Mouse (Mus musculus) kidney, postnatal 10 days (tissue): ENCODE results near the gene Bcar3.

Experiments
- DNase-seq: peaks from one replicate; pipeline ENCODE4 v3.0.0; 2021; ENCODE audit warnings: mixed read lengths

Bcar3 gene

DNA sequence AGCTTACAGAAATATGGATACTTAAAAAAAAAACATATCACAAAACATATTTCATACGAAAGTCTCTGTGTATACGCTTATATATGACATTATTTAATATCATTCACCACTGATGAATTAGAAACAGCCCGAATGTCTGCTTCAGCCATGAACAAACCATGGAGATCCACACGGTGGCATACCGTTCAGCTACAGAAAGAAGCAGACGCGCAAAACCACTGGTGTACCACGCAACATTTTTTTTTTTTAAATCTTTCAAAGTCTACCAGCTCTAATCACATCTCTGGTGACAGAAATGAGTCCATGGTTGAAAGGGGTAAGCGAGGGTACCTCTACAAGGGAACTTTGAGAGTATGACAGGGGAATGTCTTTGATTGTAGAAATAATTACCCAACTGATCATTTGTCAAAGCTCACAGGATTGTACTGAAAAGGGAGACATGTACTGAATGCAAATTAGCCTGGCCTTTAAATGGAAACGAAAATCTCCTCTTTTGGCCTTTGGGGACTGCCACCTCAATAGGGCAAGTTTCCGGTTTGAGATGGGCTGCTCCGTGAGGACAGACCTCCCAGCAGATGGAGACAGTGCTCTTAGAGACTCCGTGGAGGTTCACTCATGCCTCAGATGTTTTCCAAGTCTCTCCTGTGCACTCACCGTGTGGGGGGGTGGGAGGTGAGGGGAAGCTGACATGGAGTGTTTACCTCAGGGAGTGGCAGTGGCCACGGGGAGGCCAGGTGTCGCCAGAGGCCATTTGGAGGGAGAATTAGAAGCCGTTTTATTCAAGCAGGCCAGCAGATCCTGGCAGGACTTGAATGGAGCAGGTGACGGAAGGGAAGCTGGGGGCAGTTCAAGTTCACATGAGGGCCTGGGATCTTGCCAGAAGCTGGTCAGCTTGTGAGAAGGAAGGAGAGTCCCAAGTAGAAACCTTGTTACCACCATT, 168.3 kb downstream of the Bcar3 start:
- DNase-seq: peak; percentile 82

DNA sequence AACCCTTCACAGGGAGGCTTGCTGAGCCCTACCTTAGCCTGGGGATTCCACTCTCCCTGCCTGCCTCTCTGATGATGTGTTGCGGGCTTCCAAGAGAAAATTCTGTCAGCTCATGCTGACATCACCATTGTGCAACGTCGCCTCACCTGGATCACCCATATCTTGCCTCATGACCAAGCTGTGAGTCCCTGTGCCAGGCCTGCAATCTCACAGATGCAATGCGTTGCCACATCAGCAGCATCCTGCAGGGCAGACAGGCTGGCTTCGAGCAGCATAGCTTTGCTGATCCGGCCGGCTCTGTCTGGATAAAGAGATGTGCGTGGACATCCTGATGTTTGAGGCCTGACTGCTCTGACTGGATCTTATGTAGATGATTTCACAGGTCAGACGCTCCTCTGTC, 169.2 kb downstream of the Bcar3 start:
- no peak for DNase-seq

DNA sequence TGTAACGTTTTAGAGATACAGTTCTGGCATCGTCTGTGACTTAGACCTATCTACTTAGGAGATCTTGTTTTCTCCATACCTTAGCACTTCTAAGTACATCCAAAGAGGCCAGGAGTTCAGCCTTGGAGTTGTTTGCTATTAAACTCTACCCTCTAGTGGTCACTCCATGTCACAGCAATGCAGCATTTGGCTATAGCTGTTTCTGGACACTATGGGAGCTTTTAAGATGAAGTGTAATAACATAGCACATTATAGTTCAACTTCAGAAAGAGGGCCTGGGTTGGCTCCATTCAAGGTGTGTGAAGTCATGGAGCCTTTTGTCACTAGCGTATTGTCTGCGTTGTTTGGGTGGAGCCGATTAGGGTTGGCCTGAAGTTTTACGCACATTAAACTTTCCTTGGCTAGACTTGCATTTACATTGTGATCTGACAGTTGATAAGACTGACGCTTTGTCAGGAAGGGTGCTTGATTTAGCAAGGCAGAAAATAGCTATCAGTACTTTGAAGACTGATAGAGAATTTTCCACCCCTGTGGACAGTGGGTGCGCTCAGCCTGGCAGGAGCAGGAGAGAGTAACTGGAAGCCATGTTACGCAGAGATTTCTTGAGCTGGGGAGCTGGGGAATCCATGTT, 172.3 kb downstream of the Bcar3 start:
- DNase-seq: peak; percentile 80

DNA sequence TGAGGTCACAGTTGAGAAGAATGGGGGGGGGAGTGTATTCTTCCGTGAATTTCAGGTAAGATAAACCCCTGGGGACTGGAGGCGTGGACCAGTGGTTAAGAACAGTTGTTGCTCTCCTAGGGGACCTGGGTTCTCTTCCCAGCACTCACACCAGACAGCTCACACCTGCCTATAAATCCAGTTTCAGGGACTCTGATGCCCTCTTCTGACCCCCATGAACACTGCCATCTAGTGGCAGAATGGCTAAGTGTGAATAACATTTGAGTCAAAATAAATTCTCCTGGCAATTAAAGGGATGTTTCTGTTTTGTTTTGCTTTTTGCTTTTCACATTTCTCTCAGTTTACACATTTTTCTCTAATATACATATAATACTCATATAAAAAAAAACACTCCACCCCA, 174.0 kb downstream of the Bcar3 start:
- no peak for DNase-seq

DNA sequence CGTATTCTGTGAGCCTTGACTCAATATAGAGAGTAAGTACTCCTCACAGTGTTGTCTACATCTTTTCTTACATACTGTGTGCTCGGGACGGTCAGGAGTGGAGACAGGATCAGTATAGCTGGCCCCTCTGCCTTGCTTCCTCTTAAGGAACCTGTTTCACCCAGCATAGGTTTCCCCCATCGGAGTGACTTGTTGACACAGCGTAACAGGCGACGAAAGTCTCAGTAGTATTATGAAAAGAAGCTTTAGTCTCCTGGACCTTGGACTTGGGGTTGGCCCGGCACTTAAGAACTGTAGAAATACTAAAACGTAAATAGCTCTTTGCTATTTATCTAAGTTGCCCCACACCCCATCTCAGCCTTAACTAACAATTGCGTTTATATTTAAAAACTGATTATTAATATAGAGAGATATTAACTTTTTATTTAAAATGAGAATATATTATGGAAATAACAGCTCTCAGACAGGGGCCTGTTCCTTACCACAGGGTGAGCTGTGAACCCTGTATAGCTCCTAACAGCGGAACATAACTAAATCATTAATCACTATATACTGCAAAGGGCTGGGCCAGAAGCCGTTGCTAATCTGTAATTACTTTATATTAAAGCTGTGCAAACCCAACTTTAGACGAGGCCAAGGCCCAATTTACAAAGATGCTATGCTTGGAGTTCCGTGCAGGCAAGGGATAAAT, 176.5 kb downstream of the Bcar3 start:
- no peak for DNase-seq

DNA sequence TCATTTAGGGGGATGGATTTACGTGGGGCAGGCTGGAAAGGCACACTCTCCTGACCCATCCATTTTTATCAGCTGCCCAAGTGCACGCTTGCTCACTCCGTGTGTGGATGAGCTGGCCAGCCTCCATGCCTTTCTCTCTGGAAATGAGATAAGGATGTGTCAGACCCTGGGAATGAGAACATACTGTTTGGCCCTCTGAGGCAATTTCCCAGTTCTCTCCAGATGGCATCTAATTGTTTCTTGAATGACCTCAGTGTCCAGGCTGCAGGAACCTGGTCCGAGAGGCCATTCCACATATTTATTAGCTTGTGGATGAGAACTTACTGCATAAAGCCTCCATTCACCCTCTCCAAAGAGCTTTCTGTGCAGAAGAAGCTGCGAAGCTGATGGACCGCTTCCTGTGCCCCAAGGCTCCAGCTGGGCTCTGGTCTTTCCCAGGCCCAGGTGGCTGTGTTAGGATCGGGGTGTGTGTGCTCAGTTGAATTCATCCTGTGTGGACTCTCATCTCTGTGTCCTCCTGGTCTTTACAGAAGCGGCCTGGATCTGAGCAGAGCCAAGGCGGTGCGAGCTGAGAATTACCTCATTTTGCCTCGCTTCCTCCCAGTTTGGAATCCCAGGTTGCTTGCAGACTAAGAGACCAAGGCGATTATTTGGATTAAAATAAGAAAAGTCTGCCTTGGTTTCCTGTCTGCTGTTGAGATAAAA, 177.2 kb downstream of the Bcar3 start:
- DNase-seq: no peak

DNA sequence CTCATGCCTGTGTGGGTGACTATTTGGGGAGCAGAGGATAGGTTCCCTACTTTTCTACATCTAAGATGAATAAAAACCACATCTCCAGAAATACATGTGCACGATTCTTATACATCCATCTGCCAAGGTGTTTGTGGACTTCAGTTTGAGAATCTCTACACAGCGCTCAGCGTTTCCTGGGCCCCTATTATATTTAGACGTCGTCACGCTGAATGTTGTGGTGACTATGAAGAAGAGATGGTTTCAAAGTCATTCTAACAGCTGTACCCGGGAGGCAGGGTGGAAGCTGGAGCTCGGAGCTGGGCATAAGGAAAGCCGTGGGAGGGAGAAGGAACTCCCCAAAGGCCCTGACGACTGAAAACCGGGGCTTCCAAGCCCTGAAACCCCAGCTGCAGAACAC, 178.5 kb downstream of the Bcar3 start:
- no peak for DNase-seq

DNA sequence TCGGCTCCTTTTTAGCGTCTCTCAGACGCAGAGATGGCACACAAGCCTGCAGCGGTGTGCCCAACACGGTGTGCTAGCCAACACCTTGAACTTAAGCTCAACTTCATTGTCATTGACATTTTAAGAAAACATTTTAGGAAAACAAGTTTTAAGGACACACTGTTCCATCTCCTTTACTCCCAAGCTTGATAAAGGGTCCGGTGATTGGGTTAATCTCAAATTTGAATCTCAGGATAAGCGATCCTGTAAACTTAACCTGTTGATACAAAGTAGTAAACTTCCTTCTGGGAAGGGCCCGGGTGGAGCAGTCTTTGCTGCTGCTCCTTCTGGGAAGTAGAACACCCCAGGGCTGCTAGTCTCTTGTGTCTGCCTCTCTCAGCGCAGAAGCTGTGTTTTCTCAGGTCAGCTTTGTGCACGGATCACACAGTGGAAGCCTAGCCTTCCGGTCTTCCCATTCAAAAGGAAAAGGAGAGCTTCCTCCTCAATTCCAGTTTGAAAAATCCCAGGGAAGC, 179.6 kb downstream of the Bcar3 start:
- DNase-seq: no peak

DNA sequence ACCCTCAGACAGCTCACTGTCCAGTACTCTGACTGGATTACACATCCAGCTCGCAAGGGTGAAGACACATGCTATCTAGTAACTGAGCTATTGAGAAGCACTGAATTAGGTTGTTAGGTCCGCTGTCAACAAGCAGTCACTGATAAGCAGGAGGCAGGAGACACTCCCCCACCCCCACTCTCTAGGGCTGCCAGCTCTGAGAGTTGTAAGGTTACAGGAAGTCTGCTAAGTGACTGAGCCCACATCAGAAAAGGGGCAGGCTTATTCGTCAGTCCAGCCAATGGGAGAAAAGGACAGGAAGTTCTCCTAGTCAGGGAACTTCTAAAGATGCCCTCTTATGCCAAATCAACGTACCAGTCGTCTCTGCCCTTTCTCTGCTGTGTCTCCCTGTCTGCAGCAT, 180.1 kb downstream of the Bcar3 start:
- peak; percentile 72 for DNase-seq

DNA sequence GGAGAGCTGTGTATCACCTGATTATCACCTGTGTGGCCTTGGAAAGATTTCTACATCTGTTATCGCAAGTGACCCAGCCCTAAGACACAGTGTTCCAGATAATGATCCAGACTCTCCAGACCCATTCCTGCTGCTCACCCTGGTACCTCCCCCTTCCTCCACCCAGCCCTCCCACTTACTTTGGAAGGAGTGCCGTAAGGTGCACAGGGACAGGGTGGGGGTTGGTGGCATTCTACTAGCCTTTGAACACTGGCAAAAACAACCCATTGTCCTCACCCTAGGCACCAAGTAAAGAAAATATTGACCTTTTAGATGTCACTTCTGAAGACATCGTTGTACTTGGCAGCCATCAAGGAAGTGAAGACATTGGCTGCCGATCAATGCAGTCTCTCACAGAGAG, 180.9 kb downstream of the Bcar3 start:
- no peak for DNase-seq

DNA sequence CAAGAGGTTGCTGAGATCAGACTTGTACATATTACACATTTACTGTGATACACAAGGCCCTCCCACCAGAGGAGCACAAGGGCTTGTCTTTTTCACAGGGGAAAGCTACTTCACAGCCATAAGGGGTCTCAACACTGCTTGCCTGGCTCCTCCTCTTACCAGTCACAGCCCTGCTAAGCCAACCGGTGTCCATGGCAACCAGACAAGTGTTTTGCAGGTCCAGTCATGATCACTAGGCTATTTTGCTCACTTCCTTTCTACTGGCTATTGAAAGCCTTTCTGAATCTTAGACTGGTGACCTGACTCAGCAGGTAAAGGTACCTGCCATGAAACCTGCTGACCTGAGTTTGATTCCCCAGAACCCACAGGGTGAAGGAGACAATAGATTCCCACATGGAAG, 181.8 kb downstream of the Bcar3 start:
- no peak for DNase-seq

DNA sequence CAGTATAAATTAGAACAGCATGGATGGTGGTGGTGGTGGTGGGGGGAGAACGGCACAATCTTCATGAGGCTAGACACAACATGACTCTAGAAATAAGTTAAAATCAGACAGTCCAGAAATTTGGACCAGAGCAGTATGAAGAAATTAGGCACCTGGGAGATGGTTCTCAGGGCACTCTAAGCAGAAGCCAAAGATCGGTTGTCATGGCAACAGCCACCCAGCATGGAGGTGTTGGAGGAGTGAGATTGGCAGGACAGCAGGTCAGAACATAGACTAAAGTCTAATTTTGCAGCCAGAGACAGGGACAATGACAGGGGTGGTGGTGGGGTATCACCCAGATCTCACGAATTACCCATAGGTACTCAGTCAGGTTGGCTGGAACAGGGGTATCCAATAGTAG, 182.7 kb downstream of the Bcar3 start:
- no peak for DNase-seq

DNA sequence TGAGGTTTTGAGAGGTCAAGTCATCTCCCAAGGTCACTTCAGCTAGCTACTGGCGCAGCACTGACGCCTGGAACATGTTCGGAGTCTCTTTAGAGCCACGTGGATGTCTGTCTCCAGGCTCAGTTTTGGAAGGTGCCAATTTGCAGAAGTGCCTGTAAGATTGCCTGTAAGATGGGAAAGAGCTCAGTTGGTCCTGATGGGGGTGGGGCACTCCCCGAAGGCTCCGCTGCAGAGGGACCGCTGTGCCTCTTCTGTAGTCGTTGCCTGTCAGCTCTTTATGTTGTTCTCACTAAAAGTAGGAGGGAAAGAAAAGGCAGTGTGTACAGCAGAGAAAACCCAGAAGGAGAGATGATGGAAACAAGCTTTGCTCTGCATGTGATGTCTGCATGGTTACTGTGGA, 183.6 kb downstream of the Bcar3 start:
- no peak for DNase-seq

DNA sequence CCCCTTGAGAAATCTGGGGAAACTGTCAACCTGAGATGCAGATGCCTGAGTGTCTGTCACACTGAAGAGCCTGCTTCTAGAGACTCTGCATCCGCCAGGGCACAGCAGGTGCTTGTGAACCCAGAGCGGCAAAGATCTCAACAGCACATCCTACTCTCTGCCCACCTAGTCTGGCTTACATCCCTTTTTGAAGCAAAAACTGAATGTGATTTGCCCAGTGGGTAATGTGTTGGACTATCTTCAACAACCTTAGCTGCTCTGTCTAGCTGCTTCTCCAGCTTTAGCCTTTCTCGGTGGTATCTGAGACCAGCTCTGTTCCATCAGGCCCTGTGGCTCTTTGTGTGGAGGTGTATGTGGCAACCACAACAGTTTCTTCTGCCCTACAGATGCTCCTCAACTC, 184.8 kb downstream of the Bcar3 start:
- no peak for DNase-seq

DNA sequence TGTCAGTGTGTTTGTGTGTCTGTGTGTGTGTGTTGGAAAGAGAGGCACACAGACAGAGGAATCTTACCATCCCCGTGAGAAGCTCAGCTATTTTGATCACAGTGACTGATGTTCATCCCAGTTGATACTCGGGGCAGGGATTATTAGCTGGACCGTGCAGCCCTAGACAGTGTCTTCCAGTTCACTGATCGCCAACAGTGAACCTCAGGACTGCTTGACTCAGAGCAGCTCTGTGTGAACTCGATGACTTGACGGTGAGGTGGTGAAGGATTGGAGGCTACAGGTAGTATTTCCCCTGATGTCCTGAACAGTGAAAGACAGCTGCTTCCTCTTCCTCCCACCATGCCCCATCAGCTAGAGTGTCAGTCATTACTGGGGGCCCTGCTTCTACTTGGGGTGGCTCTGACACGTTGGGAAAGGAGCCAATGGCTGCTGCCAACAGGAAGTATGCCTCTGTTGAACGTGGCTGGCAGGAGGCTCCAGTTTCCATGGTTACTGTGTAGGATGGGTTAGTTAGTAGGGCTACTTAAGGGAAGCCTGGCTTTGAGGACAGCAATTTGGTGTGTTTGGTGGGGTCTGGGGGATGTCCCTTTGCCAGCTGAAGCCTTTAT, 186.2 kb downstream of the Bcar3 start:
- no peak for DNase-seq

DNA sequence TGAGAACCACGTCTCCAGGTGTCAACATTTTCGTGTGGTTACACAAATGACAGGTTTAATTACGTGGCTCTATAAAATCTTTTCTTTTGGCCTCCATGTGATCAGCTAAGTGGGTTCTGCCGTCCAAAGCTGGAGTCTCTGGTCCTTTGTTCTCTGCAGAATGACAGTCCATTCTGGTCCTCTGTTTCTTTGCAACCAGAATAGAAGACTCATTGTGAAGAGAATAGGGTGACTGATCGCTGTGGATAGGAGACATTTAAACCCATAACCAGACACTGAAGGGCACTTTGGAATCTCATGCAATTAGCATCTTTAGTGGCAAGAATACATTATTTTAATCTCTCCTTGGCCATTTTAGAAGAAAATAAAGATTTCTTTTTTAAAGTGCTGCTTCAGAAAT, 187.1 kb downstream of the Bcar3 start:
- DNase-seq: no peak

DNA sequence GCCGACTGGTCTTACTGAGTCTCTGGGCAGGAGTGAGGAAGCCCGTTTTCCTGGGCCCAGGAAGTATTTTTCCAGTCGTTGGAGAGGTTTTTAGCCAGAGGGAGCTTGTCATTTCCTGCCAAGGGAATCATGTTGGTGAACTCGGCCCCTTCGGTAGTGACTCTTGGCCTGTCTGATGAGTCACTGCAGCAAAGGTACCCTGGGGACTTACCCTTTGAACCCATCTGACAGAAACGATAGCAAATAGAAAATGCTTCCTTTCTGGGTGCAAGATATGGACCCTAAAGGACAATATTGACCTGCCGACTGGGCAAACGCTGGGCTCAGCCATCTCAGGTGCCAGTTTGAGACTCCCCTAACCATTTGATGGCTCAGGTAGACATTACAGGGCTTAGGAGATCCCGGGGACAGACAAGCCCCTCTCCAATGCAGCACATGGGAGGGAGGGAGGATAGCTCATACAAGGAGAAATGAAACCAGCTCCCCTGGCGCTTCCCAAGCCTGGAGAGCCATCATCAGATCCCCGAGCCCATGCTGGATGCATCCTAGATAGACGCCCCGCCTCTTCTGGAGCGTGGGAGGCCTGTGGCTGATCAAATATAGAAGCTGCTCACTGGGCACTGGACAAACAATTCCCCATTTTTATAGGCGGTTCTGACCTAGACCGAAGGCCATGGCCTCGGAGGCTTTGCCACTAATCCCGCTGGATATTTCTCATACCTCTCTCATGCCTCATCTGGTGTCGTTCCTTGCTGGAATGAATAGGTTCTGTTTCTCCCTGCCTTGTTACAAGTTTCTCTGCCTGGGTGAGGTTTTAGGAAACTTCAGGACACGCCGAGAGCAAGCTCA, 188.2 kb downstream of the Bcar3 start:
- DNase-seq: no peak

DNA sequence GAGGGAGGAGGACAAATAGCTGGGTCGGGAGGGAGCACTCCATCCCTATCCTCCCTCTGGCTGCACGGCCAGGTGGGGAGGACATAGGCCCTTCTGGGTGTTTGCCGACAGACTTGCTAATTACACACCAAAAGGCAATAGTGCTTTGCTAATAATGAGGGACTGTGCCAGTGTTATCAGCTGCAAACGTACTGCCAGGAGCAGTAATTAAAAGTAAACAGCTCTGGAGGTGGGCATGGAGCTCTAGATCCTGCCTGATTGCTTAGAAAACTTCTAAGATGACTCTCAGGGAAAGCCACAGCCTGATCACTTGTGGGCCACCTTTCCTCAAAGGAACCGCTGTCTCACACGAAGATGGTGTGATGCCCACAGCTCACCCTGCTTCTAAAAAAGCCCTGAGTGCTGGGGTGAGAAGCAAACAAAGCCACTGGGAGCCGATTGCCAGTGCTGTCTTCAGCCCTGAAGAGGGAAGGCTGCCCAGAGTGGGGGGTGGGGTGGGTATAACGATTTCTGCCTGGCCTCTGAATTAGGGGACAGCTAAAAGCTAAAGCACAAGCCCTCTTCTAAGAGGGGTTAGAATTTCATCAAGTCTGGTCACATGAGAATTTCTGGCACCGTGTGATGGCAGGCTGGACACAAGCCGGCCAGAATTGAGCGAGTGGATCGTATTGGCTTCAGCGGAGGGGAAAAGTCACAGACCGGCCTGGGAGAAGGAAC, 189.3 kb downstream of the Bcar3 start:
- DNase-seq: peak; percentile 42

DNA sequence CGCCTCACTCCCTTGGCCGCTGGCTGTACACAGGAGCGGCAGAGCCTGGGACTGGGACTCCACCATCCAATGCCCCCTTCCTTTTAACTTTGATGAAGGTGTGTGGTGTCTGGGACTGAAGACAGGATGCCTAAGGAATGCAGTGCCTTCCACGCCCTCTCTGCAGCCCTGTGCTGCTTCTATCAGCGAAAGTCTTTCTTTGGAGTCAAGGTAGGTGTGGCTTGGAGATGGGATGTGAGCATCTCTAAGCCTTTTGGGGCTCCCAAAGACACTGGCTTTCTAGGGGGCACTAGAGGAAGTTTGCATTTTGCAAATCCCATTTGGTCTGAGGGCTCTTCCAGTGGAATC, 189.8 kb downstream of the Bcar3 start:
- DNase-seq: no peak

DNA sequence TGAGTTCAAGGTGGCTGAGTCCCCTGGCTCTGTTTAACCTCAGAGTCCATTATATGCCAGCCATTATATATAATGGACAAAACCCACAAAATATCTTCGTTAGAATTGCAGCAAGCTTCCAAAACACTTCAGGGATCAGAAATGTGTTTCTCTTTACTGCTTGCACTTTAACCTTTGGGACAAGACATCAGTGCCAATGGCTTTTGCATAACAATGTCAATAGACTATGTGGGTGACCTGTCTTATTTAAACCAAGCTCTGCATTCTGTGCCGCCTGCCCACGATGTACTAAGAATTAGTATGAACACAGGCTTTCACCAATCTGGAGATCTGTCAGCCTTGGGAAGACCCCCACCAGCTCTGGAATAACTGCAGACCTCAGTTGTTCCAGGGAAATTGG, 190.4 kb downstream of the Bcar3 start:
- no peak for DNase-seq

DNA sequence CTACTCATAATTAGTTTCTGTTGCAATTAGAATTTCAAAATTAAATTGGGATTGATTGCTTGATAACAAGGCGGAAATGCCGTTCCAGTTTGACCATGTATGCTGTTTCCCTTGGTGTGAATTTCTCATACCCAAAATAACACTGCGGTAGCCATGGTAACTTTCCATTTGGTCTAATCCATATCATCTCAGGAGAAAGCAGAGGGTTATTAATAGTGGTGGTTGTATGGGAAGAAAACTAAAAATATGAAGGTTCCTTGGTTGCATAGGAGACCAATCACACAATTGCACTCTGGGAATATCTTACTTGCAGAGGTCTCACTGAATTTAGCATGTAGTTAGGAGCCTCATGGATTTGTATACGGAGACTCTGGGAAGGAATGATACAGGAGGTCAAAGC, 191.8 kb downstream of the Bcar3 start:
- no peak for DNase-seq
